Mouse (Mus musculus) stomach, embryonic 16.5 days (tissue): ENCODE results near the gene Styx. TPM values are rescaled to one million over a fixed set of nuclear protein-coding genes. Genes with fewer than 3 reads are reported as not detected.

Experiments used
- ATAC-seq: fragments of 200-750 bp; cut with Nextera tagmentation; 2 replicates; pipeline ENCODE4 v1.8.0; 2017; ENCODE audit warnings: moderate number of reproducible peaks, moderate TSS enrichment; ENCODE audit not compliant: insufficient read depth, low FRiP score
- H3K27ac ChIP-seq: fragments of 300-500 bp; sonication (generic); 2 replicates; pipeline ENCODE4 v1.5.1; 2014; ENCODE audit warnings: low read length
- H3K27me3 ChIP-seq: fragments of 300-500 bp; sonication (generic); 2 replicates; pipeline ENCODE4 v1.6.1; 2014; ENCODE audit warnings: low read length, control low read depth, mixed read lengths; ENCODE audit not compliant: control insufficient read depth, insufficient read depth
- H3K36me3 ChIP-seq: fragments of 300-500 bp; sonication (generic); 2 replicates; pipeline ENCODE4 v1.6.1; 2014; ENCODE audit warnings: low read length; ENCODE audit not compliant: control insufficient read depth, insufficient read depth
- H3K4me1 ChIP-seq: fragments of 300-500 bp; sonication (generic); 2 replicates; pipeline ENCODE4 v1.6.1; 2014; ENCODE audit warnings: low read length, control low read depth, mixed read lengths; ENCODE audit not compliant: control insufficient read depth, insufficient read depth
- H3K4me2 ChIP-seq: fragments of 300-500 bp; sonication (generic); 2 replicates; pipeline ENCODE4 v1.6.1; 2014; ENCODE audit warnings: low read depth, low read length, mixed read lengths
- H3K4me3 ChIP-seq: fragments of 300-500 bp; sonication (generic); replicated peaks from 2 replicates; pipeline ENCODE4 v1.5.1; 2014; ENCODE audit warnings: mild to moderate bottlenecking, low read length
- H3K9ac ChIP-seq: fragments of 300-500 bp; sonication (generic); 2 replicates; pipeline ENCODE4 v1.6.1; 2014; ENCODE audit warnings: low read length
- H3K9me3 ChIP-seq: fragments of 300-500 bp; sonication (generic); replicated peaks from 2 replicates; pipeline ENCODE4 v1.6.1; 2016; ENCODE audit warnings: low read length, control low read depth; ENCODE audit not compliant: control insufficient read depth
- WGBS: fragments of 180-500 bp; shearing (Covaris S2); extraction: QIAGEN DNeasy Blood & Tissue Kit; methylation state at CpG from one replicate; pipeline ENCODE4 v1.1.7; 2014; 5-methylcytosine and 5-hydroxymethylcytosine counted together
- polyA plus RNA-seq: library from polyadenylated mRNA; unstranded; fragments of >200 nt; fragmentation: Nextera tagmentation; extraction: Ambion mirVana; gene quantifications from 2 replicates; pipeline ENCODE4 v1.2.1, GENCODE M21; 2015

Gene Styx
- polyA plus RNA-seq, 1 experiment from 2014 or later: 39.3 TPM

DNA sequence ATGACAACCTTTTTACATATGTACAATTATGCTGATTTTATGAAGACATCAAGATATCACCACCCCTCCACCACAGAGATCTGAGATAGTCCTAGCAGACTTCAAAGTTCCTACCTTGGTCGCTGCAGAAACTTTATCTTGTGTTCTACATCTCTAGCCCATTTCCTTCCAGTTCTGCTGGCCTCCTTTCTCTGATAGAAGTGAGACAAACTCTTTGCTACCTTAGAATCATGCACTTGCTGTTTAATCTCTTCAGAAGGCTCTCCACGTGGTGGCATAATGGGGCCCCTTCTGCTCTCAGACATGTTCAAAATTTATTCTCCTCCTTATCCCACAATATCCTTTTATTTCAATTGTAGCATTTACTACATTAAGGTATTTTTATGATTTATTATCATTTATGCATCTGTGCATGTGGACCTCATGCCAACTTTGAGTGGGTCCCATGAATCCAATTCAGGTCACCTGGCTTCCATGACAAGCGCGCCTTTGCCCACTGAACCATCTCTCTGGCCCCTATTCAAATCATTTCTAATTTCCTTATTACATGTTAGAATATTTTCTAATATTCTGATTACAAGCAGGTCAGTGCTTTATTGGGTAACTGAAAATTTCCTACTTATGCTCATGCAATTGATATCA lies 22.7 kb upstream of the Styx start:
- 90% methylated on average over 4 of the region's 4 CpGs for WGBS
- H3K4me3 ChIP-seq: no peak overlapping the region
- no peak overlapping the region for H3K27ac ChIP-seq
- H3K9ac ChIP-seq: no peak overlapping the region
- H3K4me1 ChIP-seq: no peaks in the 10 kb centered on the region
- no peaks in the 10 kb centered on the region for H3K9me3 ChIP-seq
- H3K36me3 ChIP-seq: peaks cover 7% of the 10 kb centered on the region; the same call in 1 of the 2 replicates
- no peak for ATAC-seq
- H3K4me2 ChIP-seq: no peak overlapping the region
- no peaks in the 10 kb centered on the region for H3K27me3 ChIP-seq

DNA sequence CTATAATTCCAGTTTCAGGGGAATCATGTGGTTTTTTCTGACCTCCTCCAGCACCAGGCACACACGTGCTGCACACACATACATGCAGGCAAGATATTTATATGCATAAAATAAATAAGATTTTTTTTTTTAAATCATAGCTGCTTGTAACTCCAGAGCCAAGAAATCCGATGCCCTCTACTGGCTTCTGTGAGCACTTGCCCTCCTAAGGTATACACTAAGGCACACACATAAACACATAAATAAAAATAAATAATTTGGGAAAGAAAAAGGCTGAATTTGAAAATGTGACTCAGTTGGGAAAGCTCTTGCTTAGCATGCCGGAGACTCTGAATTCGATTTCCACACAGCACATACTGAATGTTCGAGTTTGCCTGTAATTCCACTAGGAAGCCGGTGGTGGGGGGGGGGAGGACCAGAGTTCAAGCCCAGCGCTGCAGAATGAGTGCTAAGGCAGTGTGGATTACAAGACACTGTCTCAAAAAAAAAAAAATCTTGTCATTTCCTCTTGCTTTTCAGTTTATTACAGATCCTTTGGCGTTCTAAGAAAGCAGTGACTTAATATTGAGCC lies 21.8 kb upstream of the Styx start:
- Histone ChIP-seq H3K9me3 (no peaks in the 10 kb centered on the region), H3K27me3 (no peaks in the 10 kb centered on the region), H3K27ac (no peak overlapping the region; the same call in 1 of the 2 replicates), H3K4me1 (no peaks in the 10 kb centered on the region), H3K9ac (peak overlapping the region; percentile 50), H3K36me3 (peaks cover 7% of the 10 kb centered on the region; the same call in 1 of the 2 replicates), H3K4me3 (peak overlapping the region; percentile 99), H3K4me2 (peak overlapping the region; percentile 55)
- WGBS: 13% methylated on average over 8 of the region's 8 CpGs
- ATAC-seq: 0 out of 2 replicates have a peak, but pooled peaks have one; percentile 38

DNA sequence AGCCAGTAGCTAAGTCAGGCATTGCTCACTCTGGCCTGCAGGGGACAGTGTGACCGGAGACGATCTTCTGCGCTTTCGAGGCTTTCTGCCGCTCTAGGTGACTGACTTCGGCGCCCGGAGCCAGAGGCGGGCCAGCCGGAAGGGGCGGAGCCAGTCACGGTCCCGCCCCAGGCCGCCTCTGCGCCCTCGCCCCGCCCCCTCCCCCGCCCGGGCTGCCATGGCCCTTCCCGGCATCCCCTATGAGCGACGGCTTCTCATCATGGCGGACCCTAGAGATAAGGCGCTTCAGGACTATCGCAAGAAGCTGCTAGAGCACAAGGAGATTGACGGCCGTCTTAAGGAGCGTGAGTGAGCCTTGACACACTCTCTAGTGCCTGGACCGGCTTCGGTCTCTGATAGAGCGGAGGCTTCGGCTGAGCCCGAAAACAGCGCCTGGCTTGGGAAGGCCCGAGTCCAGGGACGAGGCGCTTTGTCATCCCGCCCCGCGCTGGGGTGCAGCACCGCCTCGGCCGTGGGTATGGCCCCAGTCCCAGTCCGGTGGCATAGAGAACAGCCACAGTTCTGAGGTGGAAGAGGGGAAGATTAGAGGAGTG lies 21.2 kb upstream of the Styx start, which contains the start of gene Psmc6:
Gene Psmc6 (plus strand): TSS at position 200 of the 593 bp plus-strand sequence.
- peak within 1 kb of the TSS; percentile 78 for H3K4me2 ChIP-seq
- ATAC-seq: peak; percentile 98
- under 1% methylated on average over 43 of the region's 44 CpGs for WGBS
- H3K27me3 ChIP-seq: no peaks in the 10 kb centered on the region
- peaks cover 7% of the 10 kb centered on the region; the same call in 1 of the 2 replicates for H3K36me3 ChIP-seq
- peak within 1 kb of the TSS; percentile 99 for H3K4me3 ChIP-seq
- no peaks in the 10 kb centered on the region for H3K9me3 ChIP-seq
- no peaks in the 10 kb centered on the region for H3K4me1 ChIP-seq
- H3K27ac ChIP-seq: peak within 1 kb of the TSS; percentile 91
- peak within 1 kb of the TSS; percentile 98 for H3K9ac ChIP-seq

DNA sequence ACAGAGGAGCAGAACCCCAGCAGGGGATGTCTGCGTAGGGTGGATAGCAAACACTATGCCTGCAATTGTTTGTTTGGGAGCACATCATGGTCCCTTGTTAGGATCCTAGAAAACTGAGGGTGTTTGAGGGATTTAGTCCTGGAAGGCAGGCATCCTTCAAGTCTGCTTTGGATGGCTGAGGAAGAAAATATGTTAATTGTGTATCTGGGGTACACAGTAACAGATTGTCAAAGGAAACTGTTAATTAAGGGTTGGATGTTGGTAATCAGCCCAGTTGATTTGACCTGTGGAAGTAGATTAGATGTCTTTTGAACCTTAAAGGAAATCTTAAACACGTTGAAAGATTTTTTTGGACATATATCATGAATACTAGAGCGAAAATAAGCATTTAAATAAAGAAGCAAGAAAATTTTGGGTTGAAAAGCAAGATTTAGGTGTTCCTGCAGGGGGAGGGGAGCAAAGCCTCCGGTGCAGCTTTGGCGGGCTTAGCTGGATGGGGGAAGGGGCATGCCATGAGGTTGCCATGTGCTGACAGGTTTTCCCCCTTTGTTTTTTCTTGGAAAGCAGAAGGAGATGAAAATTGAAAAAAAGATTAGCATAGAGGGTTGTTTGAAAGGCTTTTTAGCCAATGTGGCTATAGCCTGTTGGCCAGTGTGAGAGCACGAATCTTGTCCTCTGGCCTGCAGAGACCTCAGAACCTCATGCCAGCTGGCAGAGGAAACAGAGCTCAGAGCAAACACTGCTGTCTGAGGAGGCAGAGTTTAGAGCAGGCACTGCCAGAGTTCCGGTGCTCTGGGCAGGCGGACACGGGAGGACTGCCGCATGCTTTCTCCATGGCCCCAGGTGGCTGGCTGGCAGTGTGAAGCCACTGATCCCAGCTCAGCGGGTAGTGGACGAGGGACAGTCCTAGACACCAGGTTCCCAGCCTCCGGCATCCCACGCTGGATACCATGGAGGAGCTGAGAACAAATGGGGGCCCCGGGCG lies 13.6 kb downstream of the Styx start:
- Histone ChIP-seq H3K4me2 (no peak overlapping the region), H3K27ac (no peak overlapping the region), H3K4me1 (no peaks in the 10 kb centered on the region), H3K9ac (no peak overlapping the region), H3K4me3 (no peak overlapping the region), H3K27me3 (no peaks in the 10 kb centered on the region), H3K9me3 (no peaks in the 10 kb centered on the region), H3K36me3 (peaks cover 4% of the 10 kb centered on the region)
- ATAC-seq: no peak
- WGBS: 82% methylated on average over 16 of the region's 16 CpGs

DNA sequence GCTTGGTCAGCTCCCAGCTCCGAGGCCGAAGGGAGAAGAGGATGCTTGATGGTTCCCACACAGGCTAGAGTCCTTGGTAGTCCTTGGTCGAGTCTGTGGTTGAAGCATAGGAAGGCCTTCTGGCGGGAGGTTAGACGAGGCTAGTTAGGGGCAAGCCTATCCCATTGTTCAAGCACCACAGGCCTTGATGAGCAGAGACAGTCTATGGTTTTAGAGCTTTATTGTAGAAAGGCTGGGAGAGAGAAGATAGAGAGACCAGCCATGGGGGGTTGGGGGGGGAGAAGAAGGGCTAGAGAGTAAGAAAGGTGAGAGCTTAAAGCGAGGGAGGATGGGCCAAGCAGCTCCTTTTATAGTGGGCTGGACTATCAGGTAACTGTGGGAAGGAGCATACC lies 14.3 kb downstream of the Styx start:
- Histone ChIP-seq H3K27ac (no peak overlapping the region), H3K36me3 (peaks cover 10% of the 10 kb centered on the region), H3K9ac (no peak overlapping the region), H3K4me2 (no peak overlapping the region), H3K9me3 (no peaks in the 10 kb centered on the region), H3K4me3 (no peak overlapping the region), H3K27me3 (no peaks in the 10 kb centered on the region), H3K4me1 (no peaks in the 10 kb centered on the region)
- WGBS: 92% methylated on average over 6 of the region's 6 CpGs
- no peak for ATAC-seq

DNA sequence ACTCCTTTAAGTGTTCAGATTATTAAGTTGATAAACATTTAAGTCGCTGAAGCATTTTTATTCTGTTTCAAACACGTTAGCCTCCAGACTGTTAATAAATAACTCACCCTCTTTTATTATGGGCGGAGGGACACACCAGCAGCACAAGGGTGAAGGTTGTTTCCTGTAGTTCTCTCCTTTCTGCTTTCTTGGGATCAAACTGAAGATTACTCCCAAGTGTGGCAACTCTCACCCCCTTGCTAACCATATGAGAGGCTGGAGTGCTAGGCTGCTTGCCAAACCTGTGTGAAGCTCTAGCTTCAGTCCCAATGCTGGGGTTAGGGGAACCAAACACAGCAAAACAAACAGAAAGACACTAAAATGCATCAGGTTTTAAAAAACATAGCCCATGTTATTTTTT lies 27.9 kb downstream of the Styx start:
- no peak for ATAC-seq
- whole genome bisulfite sequencing: 70% methylated on average over 3 of the region's 3 CpGs
- Histone ChIP-seq H3K27me3 (no peaks in the 10 kb centered on the region), H3K9ac (no peak overlapping the region), H3K4me2 (no peak overlapping the region), H3K4me1 (no peaks in the 10 kb centered on the region), H3K9me3 (no peaks in the 10 kb centered on the region), H3K27ac (no peak overlapping the region), H3K4me3 (no peak overlapping the region), H3K36me3 (peaks cover 11% of the 10 kb centered on the region)

DNA sequence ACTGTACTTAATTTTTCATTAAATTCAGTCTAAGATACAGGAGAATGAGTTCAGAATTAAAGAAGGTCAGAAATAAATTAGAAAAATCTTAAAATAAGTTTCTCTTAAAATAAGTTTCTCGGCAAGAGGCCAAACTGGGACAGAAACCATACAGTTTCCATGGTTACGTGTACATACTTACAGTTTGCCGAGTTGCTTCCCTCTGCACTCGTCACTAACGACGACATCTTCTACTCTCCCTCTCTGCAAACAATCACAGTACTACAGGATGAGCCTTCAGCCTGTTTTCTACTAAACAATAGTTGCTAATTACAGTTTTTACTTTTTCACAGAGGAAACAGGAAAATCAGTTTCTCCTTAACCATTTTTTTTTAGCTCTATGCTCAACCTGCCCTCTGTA lies 29.9 kb downstream of the Styx start:
- H3K9me3 ChIP-seq: no peaks in the 10 kb centered on the region
- no peak for ATAC-seq
- no peak overlapping the region for H3K4me3 ChIP-seq
- peaks cover 11% of the 10 kb centered on the region for H3K36me3 ChIP-seq
- H3K27me3 ChIP-seq: no peaks in the 10 kb centered on the region
- no peak overlapping the region for H3K4me2 ChIP-seq
- 78% methylated on average over 6 of the region's 6 CpGs for WGBS
- no peaks in the 10 kb centered on the region for H3K4me1 ChIP-seq
- no peak overlapping the region for H3K9ac ChIP-seq
- H3K27ac ChIP-seq: no peak overlapping the region

DNA sequence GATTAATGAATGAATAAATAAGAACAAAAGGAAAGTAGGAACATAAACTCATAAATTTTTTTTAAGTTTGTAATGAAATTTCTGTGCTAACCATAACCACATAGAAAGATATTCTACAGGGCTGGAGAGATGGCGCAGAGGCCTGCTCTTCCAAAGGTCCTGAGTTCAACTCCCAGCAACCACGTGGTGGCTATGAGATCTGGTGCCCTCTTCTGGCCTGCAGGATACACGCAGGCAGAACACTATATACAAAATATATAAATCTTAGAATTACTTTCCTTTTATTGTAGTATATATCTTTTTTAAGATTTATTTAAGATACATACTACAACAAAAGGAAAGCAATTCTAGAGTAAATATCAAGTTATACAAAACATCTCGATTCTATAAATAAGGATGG lies 32.0 kb downstream of the Styx start:
- Histone ChIP-seq H3K27ac (no peak overlapping the region), H3K9me3 (no peaks in the 10 kb centered on the region), H3K9ac (no peak overlapping the region), H3K4me2 (no peak overlapping the region), H3K4me1 (peaks cover 3% of the 10 kb centered on the region), H3K4me3 (no peak overlapping the region), H3K27me3 (no peaks in the 10 kb centered on the region), H3K36me3 (peaks cover 11% of the 10 kb centered on the region)
- no peak for ATAC-seq
- 79% methylated on average over 4 of the region's 4 CpGs for WGBS
